Mouse (Mus musculus): ENCODE results near the gene Cfap299.

GRCm38 (mm10) chr5:98402165-98402564 lies 73.1 kb downstream of the Cfap299 start:
- no peak for TF ChIP-seq CTCF (IDR thresholded peaks at IDR 0.05; ENCODE audit: borderline replicate concordance, extremely low read depth, insufficient read depth, insufficient read length)
- no peak for TF ChIP-seq POLR2A (IDR thresholded peaks at IDR 0.05; ENCODE audit: borderline replicate concordance, extremely low read depth, insufficient read depth, insufficient read length, poor library complexity, severe bottlenecking)

All from brain, embryonic 14.5 days (tissue).